Mouse (Mus musculus) neural tube, embryonic 11.5 days (tissue): ENCODE data around the gene 4930432K21Rik. TPM values are rescaled to one million over a fixed set of nuclear protein-coding genes. Genes with fewer than 3 reads are reported as not detected.

Experiments used
- ATAC-seq: fragments of 200-750 bp; cut with Nextera tagmentation; 2 replicates; pipeline ENCODE4 v1.8.0; 2017; ENCODE audit warnings: moderate number of reproducible peaks, mild to moderate bottlenecking, moderate TSS enrichment, moderate library complexity; ENCODE audit not compliant: insufficient read depth, low FRiP score, low TSS enrichment
- DNase-seq: peaks from one replicate; pipeline ENCODE4 v3.0.0-alpha.2; 2015; ENCODE audit warnings: low spot score
- H3K27ac ChIP-seq: fragments of 300-500 bp; sonication (generic); 2 replicates; pipeline ENCODE4 v1.5.1; 2014; ENCODE audit warnings: low read depth, mild to moderate bottlenecking, low read length
- H3K27me3 ChIP-seq: fragments of 300-500 bp; sonication (generic); 2 replicates; pipeline ENCODE4 v1.6.1; 2014; ENCODE audit warnings: mild to moderate bottlenecking, low read length, mixed read lengths; ENCODE audit not compliant: control insufficient read depth, insufficient read depth
- H3K36me3 ChIP-seq: fragments of 300-500 bp; sonication (generic); 2 replicates; pipeline ENCODE4 v1.6.1; 2014; ENCODE audit warnings: mild to moderate bottlenecking, low read length, moderate library complexity, mixed read lengths; ENCODE audit not compliant: control insufficient read depth, insufficient read depth
- H3K4me1 ChIP-seq: fragments of 300-500 bp; sonication (generic); 2 replicates; pipeline ENCODE4 v1.6.1; 2014; ENCODE audit warnings: low read length, mixed read lengths; ENCODE audit not compliant: control insufficient read depth, insufficient read depth
- H3K4me2 ChIP-seq: fragments of 300-500 bp; sonication (generic); 2 replicates; pipeline ENCODE4 v1.6.1; 2014; ENCODE audit warnings: low read depth, mild to moderate bottlenecking, moderate library complexity
- H3K4me3 ChIP-seq: fragments of 300-500 bp; sonication (generic); 2 replicates; pipeline ENCODE4 v1.5.1; 2014; ENCODE audit warnings: low read depth, low read length
- H3K9ac ChIP-seq: fragments of 300-500 bp; sonication (generic); 2 replicates; pipeline ENCODE4 v1.6.1; 2014; ENCODE audit warnings: mild to moderate bottlenecking, low read length
- H3K9me3 ChIP-seq: fragments of 300-500 bp; sonication (generic); 2 replicates; pipeline ENCODE4 v1.6.1; 2016; ENCODE audit warnings: low read length; ENCODE audit not compliant: control insufficient read depth
- WGBS: fragments of 180-500 bp; shearing (Covaris S2); extraction: QIAGEN DNeasy Blood & Tissue Kit; methylation state at CpG from one replicate; pipeline ENCODE4 v1.1.7; 2014; 5-methylcytosine and 5-hydroxymethylcytosine counted together
- polyA plus RNA-seq: library from polyadenylated mRNA; unstranded; fragments of >200 nt; fragmentation: Nextera tagmentation; extraction: Ambion mirVana; gene quantifications from 2 replicates; pipeline ENCODE4 v1.2.1, GENCODE M21; 2014

The 4930432K21Rik gene
- polyA plus RNA-seq: 1.0 and 1.3 TPM in 2 replicates

GRCm38 (mm10) chr8:84147769-84148530 is at the start of gene 4930432K21Rik, which contains the start of gene Cc2d1a:
TSS of gene 4930432K21Rik (plus strand) at chr8:84148025.
TSS of gene Cc2d1a (minus strand) at chr8:84147936.
- DNase-seq (peak; percentile 92), ATAC-seq (peak; percentile 90)
- Histone ChIP-seq H3K36me3 (peaks cover 11% of the 10 kb centered on the region), H3K4me1 (no peaks in the 10 kb centered on the region; the same call in 1 of the 2 replicates), H3K4me2 (peak within 1 kb of the TSS; percentile 91), H3K27ac (no peak within 1 kb of the TSS), H3K27me3 (no peaks in the 10 kb centered on the region), H3K9me3 (no peaks in the 10 kb centered on the region), H3K4me3 (peak within 1 kb of the TSS; percentile 63), H3K9ac (peak within 1 kb of the TSS; percentile 80)
- WGBS: 18% methylated on average over 49 of the region's 49 CpGs

- Histone ChIP-seq H3K4me1 (peaks cover 7% of the 10 kb centered on the region), H3K36me3 (peaks cover 33% of the 10 kb centered on the region), H3K9ac (no peak overlapping the region), H3K4me3 (no peak overlapping the region), H3K9me3 (no peaks in the 10 kb centered on the region), H3K27ac (no peak overlapping the region), H3K27me3 (no peaks in the 10 kb centered on the region), H3K4me2 (no peak overlapping the region)
- WGBS: 91% methylated on average over 7 of the region's 7 CpGs
- DNase-seq (no peak), ATAC-seq (no peak)
Measured at GRCm38 (mm10) chr8:84098376-84098775, 49.4 kb upstream of the 4930432K21Rik start.

DNA sequence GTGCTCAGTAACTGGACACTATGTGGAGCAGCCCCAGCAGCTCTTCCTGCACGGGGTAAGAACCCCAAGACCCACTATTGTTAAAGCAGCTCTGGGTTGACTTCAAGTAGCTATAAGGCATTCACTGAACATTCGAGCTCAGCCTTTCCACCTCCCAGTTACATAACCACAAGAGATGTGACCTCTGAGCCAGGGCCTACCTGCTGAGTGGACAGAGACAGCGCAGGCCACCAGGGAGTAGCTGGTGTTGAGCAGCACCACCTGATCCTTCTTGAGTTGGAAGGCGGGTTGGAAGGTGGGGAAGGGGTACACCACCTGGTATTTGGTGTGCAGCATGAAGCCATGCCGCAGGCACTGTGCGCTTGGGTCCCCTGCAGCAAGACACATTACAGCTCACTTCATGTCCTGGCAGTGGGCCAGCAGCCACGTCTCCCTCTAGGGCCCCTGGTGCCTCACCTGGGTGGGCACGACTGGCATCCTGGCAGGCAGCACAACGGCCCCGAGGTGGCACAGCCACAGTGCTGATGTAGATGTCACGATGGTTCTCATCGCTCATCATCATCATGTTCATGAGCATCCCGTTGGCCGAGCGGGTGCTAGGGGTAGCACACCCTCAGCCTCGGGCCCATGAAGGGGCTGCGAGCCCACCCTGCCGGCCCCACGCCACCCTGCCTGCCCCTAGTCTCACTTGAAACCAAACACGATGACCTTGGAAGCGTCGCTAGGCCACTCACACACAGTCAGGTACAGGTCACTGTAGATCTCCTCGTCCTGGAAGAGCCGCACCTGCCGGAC is 46.2 kb upstream of the 4930432K21Rik start:
- H3K4me3 ChIP-seq: no peak overlapping the region
- WGBS: 93% methylated on average over 25 of the region's 25 CpGs
- H3K27me3 ChIP-seq: no peaks in the 10 kb centered on the region
- H3K9ac ChIP-seq: no peak overlapping the region
- no peaks in the 10 kb centered on the region for H3K9me3 ChIP-seq
- ATAC-seq (no peak), DNase-seq (no peak)
- H3K4me1 ChIP-seq: peaks cover 12% of the 10 kb centered on the region
- H3K27ac ChIP-seq: no peak overlapping the region
- H3K36me3 ChIP-seq: peaks cover 22% of the 10 kb centered on the region
- no peak overlapping the region for H3K4me2 ChIP-seq

DNA sequence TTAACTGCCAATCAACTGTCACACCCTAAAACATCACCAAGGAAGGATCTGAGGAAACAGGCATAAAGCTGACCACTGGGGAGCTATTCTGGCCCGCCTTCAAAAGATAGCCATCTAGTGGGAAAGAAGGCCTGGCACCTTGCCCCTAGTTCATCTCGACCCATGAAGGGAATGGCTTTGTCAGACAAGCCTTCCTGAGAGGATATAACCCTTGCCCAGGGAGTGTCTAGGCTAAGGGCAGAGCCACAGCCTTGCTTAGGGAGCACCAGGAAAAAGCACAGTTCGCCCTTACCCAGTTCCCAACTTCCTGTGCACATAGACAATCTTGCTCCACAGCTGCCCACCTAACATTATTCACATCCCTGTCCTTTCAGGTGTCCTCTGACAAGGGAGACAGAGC is 44.2 kb upstream of the 4930432K21Rik start:
- peak overlapping the region; percentile 64 for H3K4me3 ChIP-seq
- H3K27me3 ChIP-seq: no peaks in the 10 kb centered on the region
- peak overlapping the region; percentile 80 for H3K4me2 ChIP-seq
- H3K27ac ChIP-seq: peak overlapping the region; percentile 75; the same call in 1 of the 2 replicates
- 63% methylated on average over 3 of the region's 3 CpGs for WGBS
- ATAC-seq: no peak
- peaks cover 8% of the 10 kb centered on the region for H3K36me3 ChIP-seq
- H3K9me3 ChIP-seq: no peaks in the 10 kb centered on the region
- H3K9ac ChIP-seq: peak overlapping the region; percentile 74
- peaks cover 12% of the 10 kb centered on the region for H3K4me1 ChIP-seq
- DNase-seq: no peak

DNA sequence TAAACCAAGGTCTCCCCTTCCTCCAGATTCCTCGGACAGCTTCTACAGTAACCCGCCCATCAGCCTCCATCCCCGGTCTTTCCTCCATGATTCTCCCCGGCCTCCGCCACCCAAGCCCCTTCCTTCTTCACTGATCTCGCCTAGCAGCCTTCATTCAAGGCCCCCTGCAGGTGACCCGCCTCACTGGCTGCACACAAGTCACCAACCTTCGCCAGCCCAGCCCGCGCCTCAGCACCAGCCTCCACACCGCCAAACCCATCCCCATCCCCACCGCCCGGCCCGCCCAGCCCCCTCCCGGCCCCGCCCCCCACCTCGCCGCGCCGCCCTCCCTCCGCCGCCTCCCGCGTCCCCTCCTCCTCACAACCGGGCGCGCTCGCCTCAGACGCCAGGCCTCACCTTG is 43.6 kb upstream of the 4930432K21Rik start:
- WGBS: 0% methylated on average over 14 of the region's 29 CpGs
- ATAC-seq: peak; percentile 84

DNA sequence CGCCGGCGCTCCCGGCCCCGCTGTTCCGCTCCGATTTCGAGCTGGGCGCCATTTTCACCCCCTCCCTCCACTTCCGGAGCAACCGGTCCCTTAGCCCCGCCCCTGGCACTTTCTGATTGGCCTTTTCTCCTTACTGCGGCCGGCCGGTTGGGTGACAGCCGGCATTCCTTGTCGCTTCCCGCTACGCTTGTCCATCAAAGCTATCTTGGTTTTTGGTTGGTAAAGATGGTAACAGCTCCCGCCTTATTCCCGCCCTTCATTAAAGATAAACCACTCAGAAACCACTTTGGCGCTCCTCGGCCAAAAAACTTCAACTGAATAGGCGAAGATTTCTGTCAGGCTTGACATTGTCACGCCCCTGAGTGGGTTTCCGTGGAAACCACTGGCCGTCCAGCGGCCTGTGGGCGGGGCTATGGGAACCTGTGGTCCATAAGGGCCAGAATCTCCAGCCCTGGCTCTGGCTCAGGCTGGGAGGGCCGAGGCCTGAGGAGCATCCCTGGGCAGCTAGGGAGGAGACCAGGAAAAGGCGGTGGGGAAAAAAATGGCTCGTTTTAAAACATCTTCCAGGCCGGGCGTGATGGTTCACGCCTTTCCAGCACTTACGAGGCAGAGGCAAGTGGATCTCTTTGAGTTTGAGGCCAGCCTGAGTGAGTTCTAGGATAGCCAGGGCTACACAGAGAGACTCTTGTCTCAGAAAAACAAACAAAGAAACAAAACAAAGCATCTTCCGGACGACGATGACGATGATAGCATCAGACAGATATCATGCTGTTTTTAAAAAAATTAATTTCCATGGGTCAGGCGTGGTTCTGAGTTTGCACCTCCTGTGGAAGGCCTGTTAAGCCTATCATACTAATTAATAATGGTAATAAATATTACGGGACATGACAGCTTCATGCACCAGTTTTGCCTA is 42.9 kb upstream of the 4930432K21Rik start, which contains the start of gene Dcaf15:
Dcaf15 (minus strand) TSS at position 72 of the 913 bp plus-strand sequence.
- Histone ChIP-seq H3K4me1 (peaks cover 12% of the 10 kb centered on the region), H3K9me3 (no peaks in the 10 kb centered on the region), H3K4me2 (peak within 1 kb of the TSS; percentile 80), H3K27me3 (no peaks in the 10 kb centered on the region), H3K36me3 (peaks cover 5% of the 10 kb centered on the region), H3K27ac (peak within 1 kb of the TSS; percentile 76), H3K9ac (peak within 1 kb of the TSS; percentile 74), H3K4me3 (peak within 1 kb of the TSS; percentile 64)
- DNase-seq: peak; percentile 98
- WGBS: 8% methylated on average over 40 of the region's 42 CpGs
- ATAC-seq: peak; percentile 96

More for the DNA sequence above, 43.6 kb upstream of the 4930432K21Rik start:
- Histone ChIP-seq H3K27me3 (no peaks in the 10 kb centered on the region), H3K4me2 (peak overlapping the region; percentile 80), H3K9ac (peak overlapping the region; percentile 74), H3K9me3 (no peaks in the 10 kb centered on the region), H3K27ac (peak overlapping the region; percentile 75), H3K36me3 (peaks cover 5% of the 10 kb centered on the region), H3K4me3 (peak overlapping the region; percentile 64), H3K4me1 (peaks cover 12% of the 10 kb centered on the region)
- DNase-seq: peak; percentile 79

DNA sequence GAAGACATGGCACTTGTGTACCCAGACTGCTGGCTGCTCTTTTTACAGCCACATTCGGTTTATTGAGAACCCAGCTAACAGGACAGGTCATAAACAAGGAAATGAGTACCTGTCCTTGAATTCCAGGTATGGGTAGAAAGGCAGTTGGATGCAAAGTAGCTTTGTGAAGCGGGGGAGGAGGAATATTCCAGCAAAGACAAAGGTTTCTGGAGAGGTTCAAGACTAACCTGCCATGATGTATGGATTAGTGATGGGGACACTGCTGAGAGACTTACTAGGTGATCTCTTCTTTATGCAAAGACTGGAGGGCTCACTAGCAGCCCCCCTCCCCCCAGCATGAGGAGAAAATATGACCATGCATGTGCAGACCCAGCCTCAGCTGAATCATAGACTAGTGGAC is 42.1 kb upstream of the 4930432K21Rik start:
- no peak overlapping the region for H3K9ac ChIP-seq
- H3K27me3 ChIP-seq: no peaks in the 10 kb centered on the region
- 72% methylated on average over 2 of the region's 2 CpGs for WGBS
- no peak overlapping the region for H3K4me2 ChIP-seq
- no peak overlapping the region for H3K27ac ChIP-seq
- no peak overlapping the region for H3K4me3 ChIP-seq
- ATAC-seq: no peak
- no peak for DNase-seq
- peaks cover 12% of the 10 kb centered on the region for H3K4me1 ChIP-seq
- H3K9me3 ChIP-seq: no peaks in the 10 kb centered on the region
- H3K36me3 ChIP-seq: peaks cover 5% of the 10 kb centered on the region
